Mouse (Mus musculus) limb, embryonic 12.5 days (tissue): Measurements from ENCODE around the gene Eya3. TPM values are rescaled to one million over a fixed set of nuclear protein-coding genes. Genes with fewer than 3 reads are reported as not detected.

Source experiments
- ATAC-seq: fragments of 200-750 bp; cut with Nextera tagmentation; 2 replicates; pipeline ENCODE4 v1.8.0; 2017; ENCODE audit warnings: low read depth, moderate TSS enrichment; ENCODE audit not compliant: insufficient number of reproducible peaks, insufficient read depth, low FRiP score, low TSS enrichment
- H3K27ac ChIP-seq: fragments of 300-500 bp; sonication (generic); 2 replicates; pipeline ENCODE4 v1.5.1; 2016; ENCODE audit warnings: mild to moderate bottlenecking, moderate library complexity
- H3K27me3 ChIP-seq: fragments of 300-500 bp; sonication (generic); 2 replicates; pipeline ENCODE4 v1.6.1; 2016; ENCODE audit warnings: mild to moderate bottlenecking, moderate library complexity
- H3K36me3 ChIP-seq: fragments of 300-500 bp; sonication (generic); 2 replicates; pipeline ENCODE4 v1.6.1; 2016; ENCODE audit warnings: mild to moderate bottlenecking, moderate library complexity
- H3K4me1 ChIP-seq: fragments of 300-500 bp; sonication (generic); replicated peaks from 2 replicates; pipeline ENCODE4 v1.6.1; 2016
- H3K4me2 ChIP-seq: fragments of 300-500 bp; sonication (generic); 2 replicates; pipeline ENCODE4 v1.6.1; 2016; ENCODE audit warnings: mild to moderate bottlenecking, moderate library complexity
- H3K4me3 ChIP-seq: fragments of 300-500 bp; sonication (generic); replicated peaks from 2 replicates; pipeline ENCODE4 v1.5.1; 2016; ENCODE audit warnings: mild to moderate bottlenecking
- H3K9ac ChIP-seq: fragments of 300-500 bp; sonication (generic); replicated peaks from 2 replicates; pipeline ENCODE4 v1.6.1; 2016; ENCODE audit warnings: mild to moderate bottlenecking, moderate library complexity
- H3K9me3 ChIP-seq: fragments of 300-500 bp; sonication (generic); 2 replicates; pipeline ENCODE4 v1.6.1; 2016; ENCODE audit warnings: mild to moderate bottlenecking, moderate library complexity
- WGBS: fragments of 180-500 bp; shearing (Covaris S2); methylation state at CpG from one replicate; pipeline ENCODE4 v1.1.7; 2016; 5-methylcytosine and 5-hydroxymethylcytosine counted together
- polyA plus RNA-seq: library from polyadenylated mRNA; unstranded; fragments of >200 nt; fragmentation: Nextera tagmentation; extraction: Ambion mirVana; gene quantifications from 2 replicates; pipeline ENCODE4 v1.2.1, GENCODE M21; 2016

The Eya3 gene
- polyA plus RNA-seq, 1 experiment from 2014 or later, result 38.4 TPM

DNA sequence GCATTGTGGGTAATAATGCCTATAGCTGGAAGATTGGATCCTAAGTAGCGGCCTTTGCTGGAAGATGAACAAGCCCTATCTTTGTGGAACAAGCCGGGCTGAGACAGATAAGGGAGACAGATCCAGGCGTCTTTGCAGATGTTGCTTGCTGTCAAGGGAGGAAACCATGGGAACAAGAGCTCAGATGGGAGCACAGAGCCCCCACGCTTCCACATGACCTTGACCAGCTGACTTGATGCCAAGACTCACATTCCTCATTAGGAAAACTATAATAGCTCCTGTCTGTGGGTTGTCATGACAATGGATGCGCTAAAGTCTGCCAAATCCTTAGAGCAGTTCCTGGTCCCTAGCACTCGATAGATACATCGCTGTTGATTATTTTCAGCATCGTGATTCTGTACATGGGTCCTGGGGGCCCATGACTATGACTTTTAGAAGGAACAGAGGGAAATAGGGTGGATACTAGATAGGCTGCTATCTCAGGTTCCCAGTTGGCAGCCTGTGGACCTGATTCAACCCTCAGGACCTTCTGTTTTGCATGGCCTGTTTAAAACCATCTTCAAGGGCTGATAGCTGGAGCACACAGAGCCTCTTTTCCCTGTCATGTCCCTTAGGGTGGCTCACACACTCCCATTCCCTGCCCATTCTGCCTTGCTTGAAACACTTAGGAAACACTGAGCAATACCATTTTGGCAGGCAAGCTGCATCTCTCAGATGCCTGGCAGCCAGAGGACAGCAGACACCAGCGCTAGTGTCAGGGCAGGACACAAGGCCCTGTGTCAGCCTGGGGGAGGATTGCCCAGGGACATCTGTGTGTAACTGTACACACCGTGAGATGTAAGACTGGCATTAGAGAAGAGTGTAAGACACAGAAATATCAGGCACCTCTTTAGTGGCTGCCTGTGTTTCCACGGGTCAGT is 105.5 kb downstream of the Eya3 start:
- Histone ChIP-seq H3K27me3 (no peaks in the 10 kb centered on the region), H3K9ac (no peak overlapping the region), H3K27ac (no peak overlapping the region), H3K4me3 (no peak overlapping the region), H3K4me2 (no peak overlapping the region), H3K9me3 (no peaks in the 10 kb centered on the region), H3K36me3 (no peaks in the 10 kb centered on the region), H3K4me1 (no peaks in the 10 kb centered on the region)
- WGBS, result 90% methylated on average over 11 of the region's 11 CpGs
- ATAC-seq, result no peak

- Histone ChIP-seq H3K9ac (no peak overlapping the region), H3K4me2 (no peak overlapping the region), H3K9me3 (no peaks in the 10 kb centered on the region), H3K4me3 (no peak overlapping the region), H3K27ac (no peak overlapping the region), H3K4me1 (no peaks in the 10 kb centered on the region), H3K36me3 (no peaks in the 10 kb centered on the region), H3K27me3 (no peaks in the 10 kb centered on the region)
- WGBS, result 91% methylated on average over 9 of the region's 9 CpGs
- ATAC-seq, result no peak
Measured at GRCm38 (mm10) chr4:132746911-132747517, 108.2 kb downstream of the Eya3 start.

DNA sequence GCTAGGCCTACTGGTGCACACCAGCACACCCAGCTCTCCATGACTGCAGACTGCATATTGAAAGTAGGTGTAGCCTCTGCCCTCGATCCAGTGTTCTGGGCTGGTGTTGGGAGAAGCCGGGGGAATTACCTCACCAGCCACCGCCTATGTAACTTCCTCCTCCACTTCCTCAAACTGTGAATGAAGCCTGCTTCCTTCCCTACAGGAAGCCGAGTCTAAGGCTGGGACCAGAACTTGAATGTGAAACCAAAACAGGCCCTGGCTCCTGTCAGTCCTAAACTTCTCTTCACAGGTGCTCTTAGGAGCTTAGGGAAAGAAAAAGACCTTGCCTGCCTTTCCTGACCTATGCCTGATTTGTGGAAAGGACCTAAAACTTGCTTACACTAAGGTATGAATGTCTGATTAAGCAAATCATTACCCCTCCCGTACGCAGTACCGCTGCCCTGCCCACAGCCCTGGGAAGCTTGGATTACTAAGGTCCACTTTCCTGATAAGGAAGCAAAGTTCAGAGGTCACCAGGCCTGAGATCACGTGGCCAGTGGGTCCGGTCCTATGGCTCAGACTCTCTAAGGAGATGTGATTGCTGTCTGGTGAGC is 109.0 kb downstream of the Eya3 start:
- WGBS, result 65% methylated on average over 9 of the region's 9 CpGs
- Histone ChIP-seq H3K4me1 (no peaks in the 10 kb centered on the region), H3K27ac (0 out of 2 replicates have a peak overlapping the region, but pooled peaks have one; percentile 7), H3K4me3 (no peak overlapping the region), H3K9ac (no peak overlapping the region), H3K9me3 (no peaks in the 10 kb centered on the region), H3K27me3 (no peaks in the 10 kb centered on the region), H3K4me2 (no peak overlapping the region), H3K36me3 (no peaks in the 10 kb centered on the region)
- no peak for ATAC-seq

GRCm38 (mm10) chr4:132748778-132749177 is 110.0 kb downstream of the Eya3 start:
- Histone ChIP-seq H3K27me3 (no peaks in the 10 kb centered on the region), H3K4me1 (no peaks in the 10 kb centered on the region), H3K4me2 (no peak overlapping the region), H3K9me3 (no peaks in the 10 kb centered on the region), H3K27ac (no peak overlapping the region), H3K4me3 (no peak overlapping the region), H3K9ac (no peak overlapping the region), H3K36me3 (no peaks in the 10 kb centered on the region)
- WGBS, result 93% methylated on average over 4 of the region's 4 CpGs
- ATAC-seq, result no peak

DNA sequence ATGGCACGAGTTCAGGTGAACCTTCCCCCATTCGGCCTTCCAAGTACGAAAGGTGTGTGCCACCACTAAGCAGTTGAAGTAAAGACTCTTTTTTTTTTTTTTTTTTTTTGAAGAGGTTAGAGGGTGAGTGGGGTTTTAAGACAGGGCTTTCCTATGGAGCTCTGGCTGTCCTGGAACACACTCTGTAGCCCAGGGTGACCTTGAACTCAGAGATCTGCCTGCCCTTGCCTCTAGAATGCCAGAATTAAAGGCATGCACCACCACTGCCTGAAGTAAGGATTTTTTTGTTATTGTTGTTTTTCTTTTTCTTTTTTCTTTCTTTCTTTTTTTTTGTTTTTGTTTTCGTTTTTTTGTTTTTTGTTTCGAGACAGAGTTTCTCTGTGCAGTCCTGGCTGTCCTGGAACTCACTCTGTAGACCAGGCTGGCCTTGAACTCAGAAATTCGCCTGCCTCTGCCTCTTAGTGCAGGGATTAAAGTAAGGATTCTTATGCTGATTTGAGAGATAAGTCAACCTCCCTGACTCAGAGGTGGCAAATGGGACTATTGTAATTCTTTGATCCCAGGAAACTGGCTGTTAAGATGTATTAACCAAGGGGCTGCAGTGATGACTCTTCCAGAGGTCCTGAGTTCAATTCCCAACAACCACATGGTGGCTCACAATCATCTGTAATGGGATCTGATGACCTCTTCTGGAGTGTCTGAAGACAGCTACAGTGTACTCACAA is 110.6 kb downstream of the Eya3 start:
- Histone ChIP-seq H3K9ac (no peak overlapping the region), H3K27me3 (no peaks in the 10 kb centered on the region), H3K9me3 (no peaks in the 10 kb centered on the region), H3K4me1 (no peaks in the 10 kb centered on the region), H3K4me3 (no peak overlapping the region), H3K36me3 (no peaks in the 10 kb centered on the region), H3K4me2 (no peak overlapping the region), H3K27ac (no peak overlapping the region)
- WGBS, result 78% methylated on average over 6 of the region's 6 CpGs
- no peak for ATAC-seq

DNA sequence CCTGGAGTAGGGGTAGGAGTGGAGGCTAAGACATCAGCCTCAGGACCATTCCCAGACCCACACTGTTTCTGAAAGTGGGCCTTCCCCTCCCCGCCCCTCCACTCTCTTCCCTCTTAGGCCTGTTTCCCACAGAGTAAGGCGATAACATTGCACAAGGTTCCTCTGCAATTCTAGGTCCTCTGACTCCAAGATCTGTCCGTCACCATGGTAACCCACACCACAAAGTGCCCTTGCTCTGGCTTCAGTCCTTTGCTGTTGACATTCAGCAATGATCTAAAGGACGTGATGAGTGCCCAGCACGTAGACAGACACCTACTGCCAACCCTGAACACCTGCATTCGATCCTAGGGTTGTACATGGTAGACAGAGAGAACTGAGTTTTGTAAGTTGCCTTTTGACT is 114.2 kb downstream of the Eya3 start:
- H3K36me3 ChIP-seq, result no peaks in the 10 kb centered on the region
- H3K4me1 ChIP-seq, result no peaks in the 10 kb centered on the region
- no peak overlapping the region for H3K4me3 ChIP-seq
- no peak overlapping the region for H3K27ac ChIP-seq
- peaks cover 12% of the 10 kb centered on the region; the same call in 1 of the 2 replicates for H3K27me3 ChIP-seq
- ATAC-seq, result no peak
- H3K4me2 ChIP-seq, result no peak overlapping the region
- H3K9ac ChIP-seq, result no peak overlapping the region
- WGBS, result 71% methylated on average over 6 of the region's 6 CpGs
- no peaks in the 10 kb centered on the region for H3K9me3 ChIP-seq

DNA sequence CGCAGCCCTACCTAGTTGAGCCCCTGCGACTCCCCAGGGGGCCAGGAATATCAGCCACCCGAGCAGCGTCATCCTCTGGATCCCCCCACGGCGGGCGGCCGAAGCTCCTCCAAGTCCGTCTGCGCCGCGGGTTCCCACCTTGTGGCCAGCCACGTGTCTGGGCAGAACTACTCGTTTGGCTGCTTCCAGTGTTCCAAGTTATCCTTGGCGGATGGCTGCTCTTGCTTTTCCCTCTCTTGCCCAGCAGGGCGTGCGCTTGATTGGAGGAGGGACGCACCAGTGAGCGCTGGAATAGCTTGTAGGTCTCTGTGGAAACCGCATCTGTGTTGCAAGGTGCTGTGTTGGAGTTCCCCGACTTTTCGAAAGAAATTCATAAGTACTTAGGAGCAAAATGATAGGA is 118.2 kb downstream of the Eya3 start, which contains the start of gene Smpdl3b:
TSS of gene Smpdl3b (minus strand) at position 279 of the 400 bp plus-strand sequence.
- WGBS, result 1% methylated on average over 22 of the region's 22 CpGs
- ATAC-seq, result peak; percentile 86; the same call in 1 of the 2 replicates
- Histone ChIP-seq H3K9me3 (no peaks in the 10 kb centered on the region), H3K4me2 (peak within 1 kb of the TSS; percentile 82), H3K9ac (peak within 1 kb of the TSS; percentile 66), H3K4me3 (peak within 1 kb of the TSS; percentile 45), H3K4me1 (no peaks in the 10 kb centered on the region), H3K27me3 (peaks cover 15% of the 10 kb centered on the region; the same call in 1 of the 2 replicates), H3K27ac (no peak within 1 kb of the TSS), H3K36me3 (no peaks in the 10 kb centered on the region)

DNA sequence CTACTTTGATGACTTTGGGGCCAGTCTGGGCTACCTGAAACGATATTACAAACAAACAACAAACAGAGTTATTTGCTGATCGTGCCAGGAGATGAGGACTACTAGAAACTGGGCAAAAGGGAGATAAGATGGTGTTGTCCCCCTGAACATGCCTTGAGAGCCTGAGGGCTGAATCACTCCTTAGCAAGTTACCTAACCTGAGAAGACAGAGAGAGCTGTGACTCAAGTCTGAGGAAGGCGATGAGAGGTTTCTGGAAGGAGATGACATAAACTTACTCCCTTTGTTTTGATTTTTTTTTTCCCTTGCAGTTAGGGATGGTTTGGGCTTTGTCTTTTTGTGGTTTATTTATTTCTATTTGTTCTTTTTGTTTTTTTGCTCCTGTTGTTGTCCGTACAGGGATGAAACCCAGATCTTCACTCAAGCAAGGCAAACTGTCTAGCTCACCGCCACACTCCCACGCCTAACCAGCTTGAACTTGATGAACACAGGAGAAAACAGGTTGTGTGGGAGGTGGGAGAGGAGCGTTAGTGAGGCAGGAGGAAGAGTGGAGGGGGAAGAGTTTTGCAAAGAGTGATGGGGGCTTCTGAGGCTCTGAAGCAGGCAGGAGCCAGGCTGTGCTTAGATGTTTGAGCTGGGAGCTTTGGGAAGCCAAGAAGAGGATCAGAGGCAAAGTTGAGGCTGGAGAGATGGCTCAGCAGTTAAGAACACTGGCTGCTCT is 119.0 kb downstream of the Eya3 start:
- Histone ChIP-seq H3K4me1 (no peaks in the 10 kb centered on the region), H3K4me2 (no peak overlapping the region)
- no peak for ATAC-seq

DNA sequence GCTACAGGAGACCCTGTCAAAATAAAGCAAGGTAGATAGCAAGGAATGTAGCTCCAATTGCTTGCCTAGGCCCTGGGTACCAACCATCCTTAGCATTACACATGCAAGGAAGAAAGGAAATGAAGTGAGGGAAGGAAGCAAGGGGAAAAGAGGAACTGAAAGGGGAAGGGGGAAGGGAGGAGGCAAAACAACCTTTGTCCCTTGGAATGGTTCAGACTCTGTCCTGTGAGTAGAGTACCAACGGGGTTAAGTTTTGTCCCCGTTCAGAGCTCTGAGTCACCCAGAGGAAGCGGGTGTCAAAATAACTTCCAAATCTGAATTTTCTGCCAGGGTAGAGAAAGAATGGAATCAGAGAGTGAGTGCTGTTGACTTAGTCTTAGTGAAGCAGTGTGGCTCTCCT is 121.5 kb downstream of the Eya3 start:
- H3K27ac ChIP-seq, result no peak overlapping the region
- H3K36me3 ChIP-seq, result no peaks in the 10 kb centered on the region
- peaks cover 15% of the 10 kb centered on the region; the same call in 1 of the 2 replicates for H3K27me3 ChIP-seq
- H3K9me3 ChIP-seq, result no peaks in the 10 kb centered on the region
- H3K9ac ChIP-seq, result no peak overlapping the region
- no peak overlapping the region for H3K4me3 ChIP-seq
- H3K4me1 ChIP-seq, result no peaks in the 10 kb centered on the region
- WGBS, result 74% methylated on average over 3 of the region's 3 CpGs
- H3K4me2 ChIP-seq, result no peak overlapping the region
- ATAC-seq, result no peak

More for the DNA sequence above, 119.0 kb downstream of the Eya3 start:
- Histone ChIP-seq H3K9me3 (no peaks in the 10 kb centered on the region), H3K27me3 (peaks cover 15% of the 10 kb centered on the region; the same call in 1 of the 2 replicates), H3K27ac (no peak overlapping the region), H3K36me3 (no peaks in the 10 kb centered on the region), H3K9ac (no peak overlapping the region), H3K4me3 (no peak overlapping the region; the same call in 1 of the 2 replicates)
- WGBS, result 83% methylated on average over 7 of the region's 7 CpGs

GRCm38 (mm10) chr4:132762602-132763001 is 123.8 kb downstream of the Eya3 start:
- Histone ChIP-seq H3K4me3 (no peak overlapping the region), H3K9ac (no peak overlapping the region), H3K36me3 (no peaks in the 10 kb centered on the region), H3K27ac (no peak overlapping the region), H3K27me3 (peaks cover 7% of the 10 kb centered on the region; the same call in 1 of the 2 replicates), H3K4me1 (no peaks in the 10 kb centered on the region), H3K9me3 (no peaks in the 10 kb centered on the region), H3K4me2 (no peak overlapping the region)
- 72% methylated on average over 6 of the region's 6 CpGs for WGBS
- no peak for ATAC-seq
